Mouse (Mus musculus) heart, adult 9 months (tissue): ENCODE measurements around the gene Agl.

ENCODE experiments used
- DNase-seq, 2 experiments: peaks; one replicate each; pipeline ENCODE4 v3.0.0; 2022; ENCODE audit warnings: low spot score in 2 of 2

The Agl gene

DNA sequence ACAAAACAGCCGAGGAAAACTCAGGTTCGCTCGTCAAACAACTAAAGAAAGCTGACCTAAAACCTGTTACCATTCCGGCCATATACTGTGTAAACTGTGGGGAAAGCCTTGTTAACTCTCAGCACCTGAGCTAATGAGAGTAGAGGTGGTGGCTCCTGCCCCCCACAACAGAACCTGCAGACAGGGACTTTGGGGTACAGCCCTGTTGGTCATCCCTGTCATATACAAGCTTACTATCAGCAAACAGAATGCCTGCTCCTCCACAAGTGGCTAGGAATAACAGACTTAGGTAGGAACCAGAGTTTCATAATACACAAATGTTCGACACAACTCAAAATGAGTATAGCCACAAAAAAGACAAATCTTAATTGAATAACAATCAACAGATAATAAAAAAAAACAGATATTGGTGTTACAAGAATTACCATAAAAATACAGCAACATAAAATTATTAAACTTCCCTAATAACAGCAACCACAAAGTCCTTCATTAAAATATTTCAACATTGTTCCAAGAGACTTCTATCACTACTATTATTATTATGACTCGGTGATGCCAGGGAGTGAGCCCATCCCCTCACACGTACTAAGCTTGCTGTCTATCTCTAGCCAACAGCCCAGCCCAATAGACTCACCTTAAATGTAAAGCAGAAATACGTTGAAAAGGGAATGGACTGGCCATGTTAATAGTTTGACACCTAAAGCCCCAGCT is 112.9 kb downstream of the Agl start:
- no peak for DNase-seq

DNA sequence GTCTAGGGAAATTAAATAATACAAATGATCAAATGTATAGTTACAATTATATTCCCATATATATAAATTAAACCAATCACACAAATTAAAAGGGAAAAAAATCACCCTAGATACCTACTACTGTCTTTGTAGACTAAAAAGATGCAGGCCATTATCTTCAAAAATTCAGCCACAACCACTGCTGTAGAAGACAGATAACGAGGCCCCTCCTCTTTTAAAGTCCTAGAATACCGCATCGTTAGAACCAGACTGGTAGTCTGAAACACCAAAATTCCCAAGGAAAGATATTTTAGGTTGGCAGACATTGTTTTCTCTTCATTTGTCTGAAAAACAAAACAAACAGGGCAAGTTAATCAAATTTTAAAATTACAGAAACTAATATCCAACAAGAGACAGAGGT is 113.7 kb downstream of the Agl start:
- no peak for DNase-seq
